Mouse (Mus musculus) cerebellum, adult (tissue): ENCODE data around the gene St6galnac3.
A peak's percentile ranks its signal among the peaks of the same experiment; 100 is the strongest.

Source experiments
- ATAC-seq: cut with Nextera tagmentation; 2 replicates; pipeline ENCODE4 v1.9.2; 2017; ENCODE audit warnings: mild to moderate bottlenecking, moderate library complexity, mixed read lengths; ENCODE audit not compliant: insufficient number of reproducible peaks, low FRiP score, low TSS enrichment

The St6galnac3 gene

GRCm38 (mm10) chr3:153699086-153699485, 25.9 kb downstream of the St6galnac3 start:
- no peak for ATAC-seq

GRCm38 (mm10) chr3:153692978-153693377, 32.0 kb downstream of the St6galnac3 start:
- no peak for ATAC-seq

GRCm38 (mm10) chr3:153692206-153692813, 32.7 kb downstream of the St6galnac3 start:
- ATAC-seq: no peak

- ATAC-seq: no peak
These were observed 33.4 kb downstream of the St6galnac3 start for GRCm38 (mm10) chr3:153691537-153691936.

- no peak for ATAC-seq
These were observed 34.4 kb downstream of the St6galnac3 start for GRCm38 (mm10) chr3:153690553-153690952.

- ATAC-seq: no peak
These were observed 35.1 kb downstream of the St6galnac3 start for GRCm38 (mm10) chr3:153689793-153690291.

GRCm38 (mm10) chr3:153687896-153688295, 37.1 kb downstream of the St6galnac3 start:
- ATAC-seq: no peak

GRCm38 (mm10) chr3:153684909-153685308, 40.1 kb downstream of the St6galnac3 start:
- ATAC-seq: no peak

- ATAC-seq: peak; percentile 83
These were observed 42.7 kb downstream of the St6galnac3 start for GRCm38 (mm10) chr3:153682303-153682702.

- ATAC-seq: no peak
These were observed 43.3 kb downstream of the St6galnac3 start for GRCm38 (mm10) chr3:153681720-153682119.

- ATAC-seq: no peak
These were observed 49.1 kb downstream of the St6galnac3 start for GRCm38 (mm10) chr3:153675832-153676231.

- no peak for ATAC-seq
These were observed 49.9 kb downstream of the St6galnac3 start for GRCm38 (mm10) chr3:153675073-153675472.

GRCm38 (mm10) chr3:153674359-153674758, 50.6 kb downstream of the St6galnac3 start:
- no peak for ATAC-seq

GRCm38 (mm10) chr3:153673451-153673850, 51.5 kb downstream of the St6galnac3 start:
- no peak for ATAC-seq

GRCm38 (mm10) chr3:153670953-153671674, 53.9 kb downstream of the St6galnac3 start:
- ATAC-seq: no peak

GRCm38 (mm10) chr3:153669737-153670435, 55.1 kb downstream of the St6galnac3 start:
- no peak for ATAC-seq

- no peak for ATAC-seq
These were observed 55.6 kb downstream of the St6galnac3 start for GRCm38 (mm10) chr3:153669329-153669728.

- ATAC-seq: no peak
These were observed 56.3 kb downstream of the St6galnac3 start for GRCm38 (mm10) chr3:153668447-153669290.

GRCm38 (mm10) chr3:153664696-153665095, 60.3 kb downstream of the St6galnac3 start:
- no peak for ATAC-seq

- ATAC-seq: no peak
These were observed 61.0 kb downstream of the St6galnac3 start for GRCm38 (mm10) chr3:153663841-153664427.
